Mouse (Mus musculus): Measurements from ENCODE around the gene Lrrc10b. TPM values are rescaled to one million over a fixed set of nuclear protein-coding genes. Genes with fewer than 3 reads are reported as not detected.

Gene Lrrc10b
- total RNA-seq, 2 experiments from 2014 or later: 76.2 to 78.9 TPM

DNA sequence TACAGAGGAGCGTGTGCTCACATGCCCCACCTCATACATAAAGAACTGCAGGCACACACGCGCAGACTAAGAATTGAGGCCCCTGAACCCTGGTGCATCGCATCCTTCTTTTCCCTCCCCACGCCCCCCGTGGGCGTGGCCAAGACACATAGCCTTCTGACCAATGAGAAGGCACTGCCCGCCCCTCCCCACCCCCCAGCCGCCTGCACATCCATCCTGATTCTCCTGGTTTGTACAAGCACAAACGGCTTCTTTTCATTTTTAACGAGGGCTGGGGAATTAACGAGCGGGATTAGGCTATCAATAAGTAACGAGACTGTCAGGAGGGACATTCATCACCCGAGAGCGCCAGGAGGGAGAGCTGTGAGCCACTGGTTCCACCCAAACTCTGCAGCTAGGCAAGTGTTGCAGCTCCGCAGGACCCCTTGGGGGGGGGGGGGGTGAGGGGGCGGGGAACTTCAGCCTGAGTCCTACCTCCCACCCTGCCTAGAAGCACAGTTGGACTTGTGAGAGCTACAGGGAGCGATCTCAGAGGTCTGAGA is 43.5 kb downstream of the Lrrc10b start:
- DNase-seq (ENCODE audit: extremely low spot score in 1 of 2, low spot score in 1 of 2): no peak

Other genes with a start within 250 kb of the Lrrc10b start
- 10 to 100 TPM; 30.5 to 32.4 TPM for gene Myrf, start 216.7 kb downstream of the Lrrc10b start, total RNA-seq (2021)
- gene Dagla, start 152.6 kb downstream of the Lrrc10b start, total RNA-seq (2021): 100 to 1,000 TPM; 121 to 142 TPM
- gene Syt7, start 68.4 kb downstream of the Lrrc10b start, total RNA-seq (2021): 100 to 1,000 TPM; 258 to 328 TPM
- 1 to 10 TPM; 1.7 to 3.4 TPM for gene Ppp1r32, start 25.5 kb upstream of the Lrrc10b start, total RNA-seq (2021)
- 10 to 100 TPM; 65.9 to 72.2 TPM for gene Cpsf7, start 67.8 kb upstream of the Lrrc10b start, total RNA-seq (2021)
- gene Sdhaf2, start 68.7 kb upstream of the Lrrc10b start, total RNA-seq (2021): 10 to 100 TPM; 52.4 to 60.0 TPM
- gene Tmem216, start 98.8 kb upstream of the Lrrc10b start, total RNA-seq (2021): 10 to 100 TPM; 11.1 to 11.2 TPM
- gene Cyb561a3, start 119.7 kb upstream of the Lrrc10b start, total RNA-seq (2021): 10 to 100 TPM; 10.9 to 13.1 TPM
- gene Tmem138, start 119.9 kb upstream of the Lrrc10b start, total RNA-seq (2021): 10 to 100 TPM; 12.6 to 13.9 TPM
- gene Ddb1, start 147.9 kb upstream of the Lrrc10b start, total RNA-seq (2021): 100 to 1,000 TPM; 196 to 211 TPM
- 10 to 100 TPM; 18.5 to 21.8 TPM for gene Tkfc, start 148.2 kb upstream of the Lrrc10b start, total RNA-seq (2021)
- under 1 TPM; 0.14 to 0.22 TPM for gene Vwce, start 176.7 kb upstream of the Lrrc10b start, total RNA-seq (2021)
- not detected for gene Pga5, start 220.6 kb upstream of the Lrrc10b start, total RNA-seq (2021)
- 10 to 100 TPM; 24.8 to 28.0 TPM for gene Vps37c, start 231.3 kb upstream of the Lrrc10b start, total RNA-seq (2021)